Mouse (Mus musculus): Measurements from ENCODE around the gene Ddb2.
"Not testable (repeated sequence)": the region's sequence is repeated elsewhere in the genome, so short reads cannot be mapped to it uniquely, and the experiment has no call there.

GRCm38 (mm10) chr2:91237511-91238080, 814 bp upstream of the Ddb2 start:
- TF ChIP-seq GATA1 (IDR thresholded peaks at IDR 0.05; ENCODE audit: borderline replicate concordance, low read length); FLI1 (IDR thresholded peaks at IDR 0.05; ENCODE audit: low read length): not testable (repeated sequence)

Measured in megakaryocyte, embryonic 14.5 days (primary cell).